Mouse (Mus musculus) thymus, adult 2 months (tissue): ENCODE data around the gene Slc25a30. TPM values are rescaled to one million over a fixed set of nuclear protein-coding genes. Genes with fewer than 3 reads are reported as not detected.
A peak's percentile ranks its signal among the peaks of the same experiment; 100 is the strongest.
"Not testable (repeated sequence)": the region's sequence is repeated elsewhere in the genome, so short reads cannot be mapped to it uniquely, and the experiment has no call there.

Source experiments
- DNase-seq: peaks from one replicate; pipeline ENCODE4 v3.0.0; 2021
- H3K27ac ChIP-seq: fragments of 200-500 bp; 2 replicates; pipeline ENCODE4 v1.5.1; 2012; ENCODE audit warnings: low read length, control low read depth; ENCODE audit not compliant: control insufficient read depth, insufficient read depth
- H3K27me3 ChIP-seq: fragments of 200-500 bp; 2 replicates; pipeline ENCODE4 v1.6.1; 2012; ENCODE audit warnings: mild to moderate bottlenecking, low read length, moderate library complexity, mixed read lengths; ENCODE audit not compliant: control insufficient read depth, insufficient read depth
- H3K36me3 ChIP-seq: fragments of 200-500 bp; 2 replicates; pipeline ENCODE4 v1.6.1; 2012; ENCODE audit warnings: mild to moderate bottlenecking, low read length, moderate library complexity; ENCODE audit not compliant: control insufficient read depth, insufficient read depth
- H3K4me1 ChIP-seq: fragments of 200-500 bp; replicated peaks from 2 replicates; pipeline ENCODE4 v1.6.1; 2012; ENCODE audit warnings: low read length; ENCODE audit not compliant: control insufficient read depth, insufficient read depth
- H3K4me3 ChIP-seq: fragments of 200-500 bp; 2 replicates; pipeline ENCODE4 v1.5.1; 2012; ENCODE audit warnings: mild to moderate bottlenecking, low read length, control low read depth, moderate library complexity; ENCODE audit not compliant: control insufficient read depth, insufficient read depth
- CTCF ChIP-seq: fragments of 200-500 bp; IDR thresholded peaks from 2 replicates; pipeline ENCODE4 v1.5.1; 2012; ENCODE audit warnings: mild to moderate bottlenecking, control low read depth, low read length, moderate library complexity, borderline replicate concordance; ENCODE audit not compliant: control insufficient read depth, poor library complexity, insufficient read depth; ENCODE audit errors: extremely low read depth
- POLR2A ChIP-seq: fragments of 200-500 bp; IDR thresholded peaks from 2 replicates; pipeline ENCODE4 v1.6.1; 2012; ENCODE audit warnings: mild to moderate bottlenecking, low read length, control low read depth, moderate library complexity; ENCODE audit not compliant: control insufficient read depth, poor library complexity, insufficient read depth; ENCODE audit errors: extremely low read depth
- WGBS: fragments of 180-500 bp; shearing (Covaris S2); methylation state at CpG from one replicate; pipeline ENCODE4 v1.1.7; 2018; 5-methylcytosine and 5-hydroxymethylcytosine counted together
- polyA plus RNA-seq: library from polyadenylated mRNA; depleted of rRNA; stranded (reverse); fragments of >200 nt; gene quantifications from 2 replicates; pipeline ENCODE4 v1.2.3, GENCODE M21; 2012

Slc25a30 gene
- polyA plus RNA-seq, 1 experiment = 10.9 TPM

DNA sequence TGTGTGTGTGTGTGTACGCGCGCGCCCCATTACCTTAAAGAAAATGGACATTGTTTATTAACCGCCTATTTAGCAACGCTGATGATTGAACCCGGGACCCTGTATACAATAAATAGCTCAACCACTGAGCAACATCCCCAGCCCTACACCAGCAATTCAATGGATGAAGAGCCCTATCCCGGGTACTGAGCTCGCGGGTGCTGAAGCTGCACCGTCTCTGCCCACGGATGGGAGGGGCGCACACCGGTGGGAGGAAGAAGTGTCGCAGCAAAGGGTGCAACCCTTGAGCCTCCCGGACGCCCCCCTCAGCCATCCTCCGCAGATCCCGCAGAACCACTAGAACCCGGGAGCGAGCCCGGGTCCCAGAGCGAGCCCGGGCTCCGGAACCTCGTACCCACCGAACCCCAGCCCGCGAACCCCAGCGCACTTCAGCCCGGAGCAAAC lies 391 bp downstream of the Slc25a30 start:
- no peaks in the 10 kb centered on the region for H3K27me3 ChIP-seq
- DNase-seq = peak; percentile 68
- TF ChIP-seq CTCF = no peak
- no peak for TF ChIP-seq POLR2A
- H3K27ac ChIP-seq = peak overlapping the region; percentile 55
- peaks cover 2% of the 10 kb centered on the region; the same call in 1 of the 2 replicates for H3K4me1 ChIP-seq
- peak overlapping the region; percentile 88 for H3K4me3 ChIP-seq
- no peaks in the 10 kb centered on the region for H3K36me3 ChIP-seq
- WGBS = 2% methylated on average over 31 of the region's 31 CpGs

DNA sequence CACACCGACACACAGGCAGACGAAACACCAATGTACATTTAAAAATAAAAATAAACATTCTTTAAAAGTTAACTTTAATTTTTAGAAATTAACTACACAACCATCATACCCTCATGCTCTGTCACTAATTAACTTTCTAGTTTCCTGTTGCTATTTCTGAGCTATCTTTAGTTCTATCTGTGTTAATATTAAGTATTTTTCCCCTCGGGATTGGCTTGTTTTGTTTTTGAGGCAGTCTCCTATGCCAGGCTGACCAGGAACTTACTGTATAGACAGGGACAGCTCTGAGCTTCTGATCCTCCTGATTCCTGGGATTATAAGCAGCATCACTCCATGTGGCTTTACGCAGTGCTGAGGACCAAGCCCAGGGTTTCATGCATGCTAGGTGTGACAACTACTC lies 6.9 kb downstream of the Slc25a30 start:
- DNase-seq = no peak
- Histone ChIP-seq H3K27ac (no peak overlapping the region), H3K27me3 (no peaks in the 10 kb centered on the region), H3K4me3 (no peak overlapping the region), H3K4me1 (no peaks in the 10 kb centered on the region), H3K36me3 (peaks cover 3% of the 10 kb centered on the region)
- TF ChIP-seq POLR2A = no peak
- TF ChIP-seq CTCF = no peak
- WGBS = 97% methylated on average over 4 of the region's 4 CpGs

DNA sequence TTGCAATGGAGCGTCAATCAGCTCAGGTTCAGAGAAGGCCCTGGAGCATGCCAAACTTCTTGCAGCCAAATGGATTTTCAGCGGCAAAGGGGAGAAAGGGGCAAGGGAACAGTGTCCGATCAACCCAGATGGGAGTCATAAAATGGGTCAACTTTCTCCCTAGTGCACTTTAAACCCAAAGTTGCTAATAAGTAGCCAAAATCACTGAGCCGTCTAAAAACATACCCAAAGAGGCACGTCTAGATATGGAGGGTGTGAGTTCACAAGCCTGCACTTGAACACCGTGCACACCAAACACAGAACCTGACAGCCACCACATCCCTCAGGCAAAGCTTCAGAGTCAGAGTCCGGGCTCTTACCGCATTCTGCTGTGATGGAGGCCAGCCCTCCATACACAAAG lies 10.2 kb downstream of the Slc25a30 start:
- H3K4me1 ChIP-seq = no peaks in the 10 kb centered on the region

DNA sequence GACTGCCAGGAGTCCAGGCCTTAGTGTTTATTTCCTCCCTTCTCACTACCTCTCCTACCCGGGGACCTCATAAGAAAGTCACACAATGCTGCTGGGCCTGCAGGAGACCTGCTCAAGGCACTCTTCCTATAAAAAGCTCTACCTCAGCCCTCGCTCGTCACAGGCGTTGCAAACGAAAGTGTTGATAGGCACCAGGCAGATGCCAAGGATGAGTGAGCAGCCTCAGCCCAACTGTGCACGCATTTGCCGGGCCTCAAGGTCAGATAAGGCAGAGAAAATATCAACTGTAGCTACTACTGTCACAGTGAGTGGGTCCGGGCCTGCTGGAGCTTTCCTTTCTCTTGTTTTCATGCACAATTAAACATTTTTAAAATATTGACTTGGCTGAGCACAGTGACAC lies 13.4 kb downstream of the Slc25a30 start:
- Histone ChIP-seq H3K36me3 (no peaks in the 10 kb centered on the region; the same call in 1 of the 2 replicates), H3K4me3 (no peak overlapping the region), H3K27ac (no peak overlapping the region), H3K4me1 (peaks cover 9% of the 10 kb centered on the region), H3K27me3 (no peaks in the 10 kb centered on the region)
- DNase-seq = no peak
- no peak for TF ChIP-seq POLR2A
- no peak for TF ChIP-seq CTCF
- 96% methylated on average over 8 of the region's 8 CpGs for WGBS

More for the DNA sequence above, 10.2 kb downstream of the Slc25a30 start:
- H3K27ac ChIP-seq = no peak overlapping the region
- DNase-seq = no peak
- no peaks in the 10 kb centered on the region for H3K27me3 ChIP-seq
- no peak for TF ChIP-seq CTCF
- TF ChIP-seq POLR2A = no peak
- H3K36me3 ChIP-seq = peaks cover 3% of the 10 kb centered on the region
- WGBS = 98% methylated on average over 8 of the region's 8 CpGs
- no peak overlapping the region for H3K4me3 ChIP-seq

- not testable (repeated sequence) for DNase-seq, H3K27me3 ChIP-seq, H3K4me1 ChIP-seq, H3K36me3 ChIP-seq, H3K4me3 ChIP-seq, H3K27ac ChIP-seq
- WGBS = 95% methylated on average over 3 of the region's 3 CpGs
Observed at GRCm38 (mm10) chr14:75772407-75772806, 14.4 kb downstream of the Slc25a30 start.

DNA sequence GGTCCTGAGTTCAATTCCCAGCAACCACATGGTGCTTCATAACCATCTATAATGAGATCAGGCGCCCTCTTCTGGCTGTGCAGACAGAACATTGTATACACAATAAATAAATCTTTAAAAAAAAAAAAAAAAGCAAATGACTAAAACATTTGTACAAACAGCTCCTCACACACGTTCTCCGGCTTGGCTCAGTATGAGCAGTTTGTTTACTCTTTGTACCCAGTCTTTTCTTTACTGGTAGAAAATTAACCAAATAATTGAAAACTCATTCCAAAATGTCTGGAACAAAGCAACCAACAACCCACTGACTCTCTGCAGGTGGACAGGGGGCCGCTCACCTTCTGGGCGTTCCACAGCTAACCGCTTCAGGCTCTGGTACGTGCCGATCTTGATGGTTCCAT lies 15.7 kb downstream of the Slc25a30 start:
- TF ChIP-seq CTCF (no peak), POLR2A (no peak)
- no peaks in the 10 kb centered on the region for H3K27me3 ChIP-seq
- H3K4me3 ChIP-seq = no peak overlapping the region
- WGBS = 94% methylated on average over 8 of the region's 8 CpGs
- peaks cover 9% of the 10 kb centered on the region for H3K4me1 ChIP-seq
- peak; percentile 12 for DNase-seq
- H3K27ac ChIP-seq = no peak overlapping the region
- H3K36me3 ChIP-seq = peaks cover 4% of the 10 kb centered on the region

- Histone ChIP-seq H3K4me1 (peaks cover 9% of the 10 kb centered on the region), H3K36me3 (peaks cover 8% of the 10 kb centered on the region), H3K4me3 (no peak overlapping the region), H3K27me3 (no peaks in the 10 kb centered on the region), H3K27ac (no peak overlapping the region)
- TF ChIP-seq POLR2A (no peak), CTCF (no peak)
- WGBS = 8% methylated on average over 9 of the region's 9 CpGs
- DNase-seq = peak; percentile 46
Observed at GRCm38 (mm10) chr14:75769334-75769733, 17.5 kb downstream of the Slc25a30 start.

DNA sequence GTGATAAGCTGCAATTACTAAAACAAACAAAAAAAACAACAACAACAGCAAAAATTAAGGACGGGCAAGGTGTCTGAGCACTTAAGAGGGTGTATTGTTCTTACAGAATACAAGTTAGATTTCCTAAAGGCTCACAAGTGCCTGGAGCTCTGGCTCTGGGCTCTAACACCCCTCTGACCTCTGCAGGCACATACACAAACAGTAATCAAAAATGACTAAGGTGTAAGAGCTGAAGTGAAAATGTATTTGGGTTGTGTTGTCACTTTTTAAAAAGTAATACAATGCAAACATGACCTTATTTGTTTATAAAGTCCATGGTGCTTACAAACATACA lies 18.6 kb downstream of the Slc25a30 start:
- 51% methylated on average over 1 of the region's 1 CpGs for WGBS
- Histone ChIP-seq H3K27me3 (no peaks in the 10 kb centered on the region), H3K4me3 (no peak overlapping the region), H3K27ac (no peak overlapping the region), H3K4me1 (peaks cover 9% of the 10 kb centered on the region), H3K36me3 (peaks cover 8% of the 10 kb centered on the region)
- TF ChIP-seq POLR2A = no peak
- TF ChIP-seq CTCF = no peak
- no peak for DNase-seq
